Mouse (Mus musculus): ENCODE data around the gene Nprl2.

The Nprl2 gene

DNA sequence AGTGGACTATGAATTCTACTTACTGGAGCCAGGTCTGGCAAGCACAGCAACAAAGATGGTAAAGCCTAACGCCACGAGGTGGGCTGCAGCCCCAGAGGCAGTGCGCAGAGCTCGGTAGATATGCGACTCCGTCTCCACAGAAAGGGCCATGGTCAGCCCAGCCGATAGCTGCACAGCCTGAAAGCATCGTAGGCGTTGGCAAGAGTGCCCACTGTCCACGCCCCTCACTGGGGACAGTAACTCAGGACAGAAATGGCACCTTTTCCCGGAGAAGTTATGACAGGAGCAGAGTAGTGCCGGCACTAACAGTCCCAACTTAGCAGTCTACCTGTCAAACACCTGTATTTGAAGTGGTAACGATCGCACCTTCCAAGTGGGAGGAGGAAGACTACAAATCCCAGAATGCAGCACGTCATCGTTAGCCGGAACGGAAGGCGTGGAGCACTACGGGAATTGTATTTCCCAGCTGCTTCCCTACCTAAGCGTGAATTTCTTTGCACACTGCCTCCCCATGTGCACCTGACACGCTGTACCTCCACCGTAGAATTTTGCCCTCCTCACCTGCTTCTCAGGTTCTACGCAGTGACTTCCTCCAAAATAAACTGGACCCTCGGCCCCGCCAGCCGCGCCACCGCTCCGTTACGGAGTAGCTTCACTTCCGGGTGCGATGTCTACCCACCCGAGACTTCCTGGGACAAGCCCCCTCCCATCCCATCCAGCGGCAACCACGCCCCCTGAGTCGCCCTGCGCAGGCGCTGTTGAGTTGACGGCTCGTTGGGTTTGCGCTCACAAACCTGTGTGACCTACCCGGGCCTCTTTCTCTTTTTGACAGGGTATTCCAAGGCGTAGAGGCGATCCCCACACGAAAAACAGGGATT, at the start of gene Nprl2, which contains the start of gene Cyb561d2:
Gene Nprl2 (plus strand): TSS at position 753 of the 878 bp plus-strand sequence.
Gene Cyb561d2 (minus strand): TSS at position 720 of the 878 bp plus-strand sequence.
- peak; percentile 96 for DNase-seq (ENCODE audit: low spot score in 2 of 2)

DNA sequence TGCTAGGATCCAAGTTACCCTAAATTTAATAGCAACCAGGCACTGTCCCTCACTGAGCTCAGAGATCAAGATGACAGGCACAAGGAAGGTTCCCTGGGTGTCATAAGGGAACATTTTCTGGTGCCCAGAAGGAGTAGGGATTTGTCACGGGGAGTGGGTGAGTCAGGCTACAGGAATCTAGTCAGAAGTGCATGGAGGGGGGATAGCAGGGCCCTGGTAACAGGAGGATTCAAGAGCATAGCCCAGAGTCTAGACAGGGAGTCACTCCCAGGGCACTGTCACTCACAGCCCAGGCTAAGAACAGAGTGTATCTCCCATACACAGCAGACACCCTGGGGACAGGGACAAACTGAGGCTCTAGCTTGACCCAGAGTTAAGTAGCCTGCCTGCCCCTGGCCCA, 48.5 kb upstream of the Nprl2 start:
- no peak for DNase-seq (ENCODE audit: low spot score in 2 of 2)

GRCm38 (mm10) chr9:107494238-107494637, 47.8 kb upstream of the Nprl2 start:
- no peak for DNase-seq (ENCODE audit: low spot score in 2 of 2)

- no peak for DNase-seq (ENCODE audit: low spot score in 2 of 2)
Observed at GRCm38 (mm10) chr9:107496359-107496758, 45.7 kb upstream of the Nprl2 start.

GRCm38 (mm10) chr9:107500708-107501286, 41.2 kb upstream of the Nprl2 start:
- DNase-seq (ENCODE audit: low spot score in 2 of 2), result no peak

- DNase-seq (ENCODE audit: low spot score in 2 of 2), result no peak
Observed at GRCm38 (mm10) chr9:107502131-107502846, 39.7 kb upstream of the Nprl2 start.

DNA sequence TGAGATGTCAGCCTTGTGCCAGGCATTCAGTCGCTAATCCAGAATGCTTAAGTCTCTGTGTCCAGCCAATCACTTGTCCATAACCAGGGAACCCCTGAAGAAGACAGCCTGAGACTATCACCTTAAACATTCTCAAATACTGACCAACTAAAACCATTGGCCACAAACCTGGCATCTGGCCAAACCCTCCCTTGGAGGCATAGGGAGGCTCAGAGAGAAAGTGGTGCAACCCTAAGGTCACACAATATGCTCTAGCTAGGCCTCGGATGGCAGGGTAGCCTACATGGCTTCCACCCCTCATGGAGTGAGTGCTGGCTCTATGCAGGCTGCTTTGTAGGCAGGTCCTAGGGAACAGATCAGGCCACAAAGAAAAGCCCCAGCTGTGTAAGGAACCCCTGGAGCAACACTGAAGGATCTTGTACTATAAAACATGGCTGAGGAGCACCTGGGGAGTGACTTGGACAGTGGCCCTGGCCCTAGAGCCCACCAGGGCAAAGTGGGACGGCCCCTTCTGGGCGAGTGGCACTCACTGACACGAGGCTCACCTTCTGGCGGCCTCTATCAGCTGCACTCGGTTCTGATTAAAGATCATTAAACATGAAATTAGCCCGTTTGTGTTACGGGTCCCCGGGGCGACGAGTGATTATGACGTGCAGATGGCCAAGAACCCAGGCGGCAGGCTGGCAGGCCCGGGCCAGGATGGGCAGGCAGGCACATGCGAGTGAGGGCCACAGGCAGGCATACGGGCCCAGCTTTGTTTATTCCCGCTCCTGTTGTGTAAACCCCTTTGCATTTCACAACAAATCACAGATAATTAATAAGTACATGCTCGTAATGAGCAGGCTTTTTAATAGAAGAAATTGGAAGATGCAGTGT, 37.1 kb upstream of the Nprl2 start:
- no peak for DNase-seq (ENCODE audit: low spot score in 2 of 2)

GRCm38 (mm10) chr9:107508266-107508665, 33.8 kb upstream of the Nprl2 start:
- DNase-seq (ENCODE audit: low spot score in 2 of 2), result peak; percentile 82 to 85

DNA sequence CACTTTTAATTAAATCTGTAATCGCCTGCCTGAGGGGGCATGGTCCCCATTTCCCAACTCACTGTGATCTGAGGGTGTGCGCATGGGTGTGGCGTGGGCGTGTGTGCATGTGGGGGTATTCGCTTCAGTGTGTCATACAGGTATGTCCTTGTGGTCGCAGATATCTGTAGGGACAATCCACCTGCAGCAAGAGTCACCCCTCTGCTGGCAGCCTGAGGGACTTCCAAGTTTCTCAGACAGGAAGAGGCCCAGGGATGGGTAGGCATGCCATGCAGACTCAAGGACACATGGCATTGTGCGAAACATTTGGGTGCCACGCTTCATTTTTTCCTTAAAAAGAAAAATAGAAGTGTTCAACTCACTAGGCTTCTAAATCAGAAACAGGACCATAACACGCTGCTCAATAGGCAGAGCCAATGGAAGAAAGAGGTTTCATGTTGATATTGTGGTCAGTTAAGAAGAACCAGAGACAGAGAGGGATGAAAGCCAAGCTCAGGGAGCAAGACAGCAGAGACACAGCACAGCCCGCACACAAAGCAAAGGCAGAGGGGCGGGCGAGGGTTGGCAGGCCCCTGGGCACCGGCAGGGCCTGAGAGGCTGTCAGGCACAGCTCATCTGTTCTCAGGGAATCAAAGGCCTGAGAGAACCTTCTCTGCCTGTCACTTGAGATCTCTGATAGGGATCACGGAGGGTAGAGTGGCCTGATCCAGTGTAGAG, 31.5 kb upstream of the Nprl2 start:
- no peak for DNase-seq (ENCODE audit: low spot score in 2 of 2)

- peak in 1 of 2 experiments; percentile 29 for DNase-seq (ENCODE audit: low spot score in 2 of 2)
Observed at GRCm38 (mm10) chr9:107511436-107511835, 30.6 kb upstream of the Nprl2 start.

DNA sequence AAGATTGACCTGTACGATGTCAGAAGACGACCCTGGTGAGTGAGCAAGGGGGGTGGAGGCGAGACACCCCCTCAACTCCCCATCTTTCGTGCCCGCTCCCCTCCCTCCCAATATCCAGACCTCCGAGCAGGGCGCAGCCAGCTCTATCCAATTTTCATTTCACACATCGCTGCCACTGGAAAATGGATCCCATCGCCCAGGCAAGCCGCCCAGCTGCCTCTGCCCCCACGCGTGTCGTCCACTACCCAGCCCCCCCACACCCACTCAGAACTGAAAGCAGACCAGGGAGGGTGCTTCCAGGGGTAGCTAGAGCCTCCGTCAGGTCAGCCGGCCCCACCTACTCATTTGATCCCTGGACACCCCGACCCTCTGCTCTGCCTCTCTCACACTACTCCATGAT, 29.7 kb upstream of the Nprl2 start:
- no peak for DNase-seq (ENCODE audit: low spot score in 2 of 2)

GRCm38 (mm10) chr9:107514303-107514955, 27.6 kb upstream of the Nprl2 start:
- peak; percentile 89 to 93 for DNase-seq (ENCODE audit: low spot score in 2 of 2)

DNA sequence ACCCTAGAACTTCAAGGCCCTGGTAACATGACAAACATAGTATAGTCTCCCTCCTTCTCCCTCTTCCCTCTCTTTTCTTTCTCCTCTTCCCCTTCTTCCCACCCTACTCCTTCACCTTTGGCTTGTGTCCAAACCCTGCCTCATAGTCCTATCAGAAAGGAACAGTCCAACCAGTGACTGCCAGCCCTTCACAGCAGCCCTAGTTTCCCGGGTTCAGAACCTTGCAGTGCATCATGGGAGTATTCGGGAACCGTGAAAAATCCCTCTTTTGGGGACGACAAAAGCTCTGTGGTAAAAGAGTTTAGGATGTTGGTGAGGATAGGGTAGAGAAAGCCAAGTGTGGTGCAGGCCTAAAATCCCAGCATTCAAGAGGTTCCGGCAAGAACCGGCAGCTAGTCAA, 21.7 kb upstream of the Nprl2 start:
- no peak for DNase-seq (ENCODE audit: low spot score in 2 of 2)

DNA sequence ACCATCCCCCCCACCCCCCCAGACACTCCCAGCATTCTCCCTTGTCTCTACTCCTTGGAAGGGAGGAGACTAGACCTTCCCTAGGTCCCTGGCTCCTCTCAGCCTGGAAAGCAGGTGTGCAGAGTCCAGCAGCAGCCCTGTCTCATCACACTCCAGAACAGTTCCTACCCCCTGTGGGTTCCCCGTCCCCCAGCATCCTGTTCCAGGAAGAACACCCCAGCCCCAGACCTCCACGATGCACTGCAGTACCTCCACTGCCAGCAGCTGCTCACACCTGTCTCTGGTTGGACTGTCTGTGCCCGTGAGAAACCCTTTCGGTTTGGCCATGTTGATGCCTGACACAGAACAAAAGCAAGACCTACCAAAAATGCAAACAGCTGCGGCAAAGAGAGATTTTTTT, 20.8 kb upstream of the Nprl2 start:
- DNase-seq (ENCODE audit: low spot score in 2 of 2), result no peak

DNA sequence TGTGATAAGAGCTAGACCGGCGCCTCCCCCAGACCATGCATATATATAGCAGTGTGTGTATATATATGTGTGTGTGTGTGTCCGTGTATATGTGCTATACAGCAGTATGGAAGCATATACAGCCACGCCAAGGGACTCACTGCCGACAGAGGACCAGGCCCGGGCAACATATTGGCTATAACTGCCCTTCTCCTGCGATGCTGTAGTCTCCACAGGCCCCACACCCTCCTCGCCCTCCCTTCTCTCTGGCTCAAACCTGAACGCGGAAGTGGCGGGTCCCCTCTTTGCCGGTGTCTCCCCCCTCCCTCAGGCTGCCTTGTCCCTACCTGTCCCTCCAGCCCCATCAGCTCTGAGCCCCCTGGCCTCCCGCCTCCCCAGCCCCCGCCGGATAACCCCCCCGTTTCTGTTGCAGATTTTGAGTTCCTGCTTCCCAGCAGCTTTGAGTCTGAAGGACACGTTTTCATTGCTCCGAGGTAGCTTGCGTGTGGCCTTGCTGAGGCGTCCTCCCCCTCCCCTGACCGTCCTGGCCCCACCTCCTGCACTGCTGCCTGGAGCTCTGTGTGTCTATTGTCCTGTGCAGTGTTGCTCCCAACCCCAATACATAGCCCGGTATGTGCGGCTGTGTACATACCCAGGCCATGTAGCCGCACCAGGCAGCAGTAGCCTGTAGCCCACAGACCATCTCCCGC, 20.2 kb upstream of the Nprl2 start:
- DNase-seq (ENCODE audit: low spot score in 2 of 2), result no peak

- no peak for DNase-seq (ENCODE audit: low spot score in 2 of 2)
Observed at GRCm38 (mm10) chr9:107522400-107522711, 19.7 kb upstream of the Nprl2 start.

GRCm38 (mm10) chr9:107526198-107527026, 15.6 kb upstream of the Nprl2 start:
- peak; percentile 87 to 88 for DNase-seq (ENCODE audit: low spot score in 2 of 2)

DNA sequence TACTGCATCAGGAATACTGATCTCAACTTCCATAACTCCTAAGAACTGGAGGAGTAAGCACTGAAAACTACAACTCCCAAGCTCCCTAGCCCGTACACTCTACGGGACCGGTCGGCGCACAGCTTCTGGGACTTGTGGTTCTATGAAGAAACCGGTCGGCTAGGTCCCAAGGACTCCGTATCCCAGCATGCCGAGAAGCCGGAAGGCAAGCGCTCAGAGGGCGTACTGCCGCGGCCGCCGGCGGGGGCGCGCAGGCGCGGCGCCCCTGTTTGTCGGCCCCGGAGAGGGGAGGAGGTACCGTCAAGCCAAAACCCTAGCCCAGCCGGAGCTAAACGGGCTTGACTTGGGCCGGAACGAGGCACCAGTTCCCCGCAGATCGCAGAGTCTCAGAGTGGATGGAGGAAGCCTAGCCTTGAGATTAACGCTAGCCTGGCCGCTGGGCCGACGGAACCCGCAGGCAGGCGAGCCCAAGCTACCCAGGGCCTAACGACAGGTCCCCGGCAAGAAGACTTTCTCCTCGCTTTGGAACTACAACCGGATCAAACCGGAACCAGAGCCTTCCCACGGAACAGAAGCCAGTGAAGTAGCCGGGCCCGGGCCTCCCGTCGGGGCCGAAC, 8.1 kb upstream of the Nprl2 start, which contains the start of gene Tmem115:
Gene Tmem115 (plus strand): TSS at position 155 of the 617 bp plus-strand sequence.
- peak; percentile 96 to 98 for DNase-seq (ENCODE audit: low spot score in 2 of 2)

Data from right cerebral cortex, postnatal 10 days (tissue).